Mouse (Mus musculus) intestine, embryonic 14.5 days (tissue): ENCODE data around the gene Copg2. TPM values are rescaled to one million over a fixed set of nuclear protein-coding genes. Genes with fewer than 3 reads are reported as not detected.
A peak's percentile ranks its signal among the peaks of the same experiment; 100 is the strongest.
"Not testable (repeated sequence)": the region's sequence is repeated elsewhere in the genome, so short reads cannot be mapped to it uniquely, and the experiment has no call there.

ENCODE experiments used
- ATAC-seq: fragments of 200-750 bp; cut with Nextera tagmentation; replicated peaks from 2 replicates; pipeline ENCODE4 v1.8.0; 2017; ENCODE audit warnings: low read depth, moderate number of reproducible peaks, moderate TSS enrichment, moderate library complexity; ENCODE audit not compliant: low FRiP score, low TSS enrichment
- DNase-seq: peaks from one replicate; pipeline ENCODE4 v3.0.0-alpha.2; 2018; ENCODE audit warnings: low spot score
- H3K27ac ChIP-seq: fragments of 300-500 bp; sonication (generic); 2 replicates; pipeline ENCODE4 v1.5.1; 2014; ENCODE audit warnings: low read depth, mild to moderate bottlenecking, control low read depth
- H3K27me3 ChIP-seq: fragments of 300-500 bp; sonication (generic); replicated peaks from 2 replicates; pipeline ENCODE4 v1.6.1; 2014; ENCODE audit warnings: low read length, control low read depth; ENCODE audit not compliant: control insufficient read depth, insufficient read depth
- H3K36me3 ChIP-seq: fragments of 300-500 bp; sonication (generic); 2 replicates; pipeline ENCODE4 v1.6.1; 2014; ENCODE audit warnings: low read length, control low read depth; ENCODE audit not compliant: control insufficient read depth, insufficient read depth
- H3K4me1 ChIP-seq: fragments of 300-500 bp; sonication (generic); replicated peaks from 2 replicates; pipeline ENCODE4 v1.6.1; 2014; ENCODE audit warnings: low read length, control low read depth, mixed read lengths; ENCODE audit not compliant: control insufficient read depth, insufficient read depth
- H3K4me2 ChIP-seq: fragments of 300-500 bp; sonication (generic); 2 replicates; pipeline ENCODE4 v1.6.1; 2014; ENCODE audit warnings: low read length
- H3K4me3 ChIP-seq: fragments of 300-500 bp; sonication (generic); 2 replicates; pipeline ENCODE4 v1.5.1; 2014; ENCODE audit warnings: low read depth, low read length, control low read depth, mixed read lengths
- H3K9ac ChIP-seq: fragments of 300-500 bp; sonication (generic); 2 replicates; pipeline ENCODE4 v1.6.1; 2014; ENCODE audit warnings: mild to moderate bottlenecking, low read length
- H3K9me3 ChIP-seq: fragments of 300-500 bp; sonication (generic); 2 replicates; pipeline ENCODE4 v1.6.1; 2016; ENCODE audit warnings: low read length, control low read depth; ENCODE audit not compliant: control insufficient read depth
- WGBS: fragments of 180-500 bp; shearing (Covaris S2); extraction: QIAGEN DNeasy Blood & Tissue Kit; methylation state at CpG from one replicate; pipeline ENCODE4 v1.1.7; 2014; 5-methylcytosine and 5-hydroxymethylcytosine counted together
- polyA plus RNA-seq: library from polyadenylated mRNA; unstranded; fragments of >200 nt; fragmentation: Nextera tagmentation; extraction: Ambion mirVana; gene quantifications from 2 replicates; pipeline ENCODE4 v1.2.1, GENCODE M21; 2014

Copg2 gene
- polyA plus RNA-seq, 1 experiment from 2014 or later: 22.9 TPM

DNA sequence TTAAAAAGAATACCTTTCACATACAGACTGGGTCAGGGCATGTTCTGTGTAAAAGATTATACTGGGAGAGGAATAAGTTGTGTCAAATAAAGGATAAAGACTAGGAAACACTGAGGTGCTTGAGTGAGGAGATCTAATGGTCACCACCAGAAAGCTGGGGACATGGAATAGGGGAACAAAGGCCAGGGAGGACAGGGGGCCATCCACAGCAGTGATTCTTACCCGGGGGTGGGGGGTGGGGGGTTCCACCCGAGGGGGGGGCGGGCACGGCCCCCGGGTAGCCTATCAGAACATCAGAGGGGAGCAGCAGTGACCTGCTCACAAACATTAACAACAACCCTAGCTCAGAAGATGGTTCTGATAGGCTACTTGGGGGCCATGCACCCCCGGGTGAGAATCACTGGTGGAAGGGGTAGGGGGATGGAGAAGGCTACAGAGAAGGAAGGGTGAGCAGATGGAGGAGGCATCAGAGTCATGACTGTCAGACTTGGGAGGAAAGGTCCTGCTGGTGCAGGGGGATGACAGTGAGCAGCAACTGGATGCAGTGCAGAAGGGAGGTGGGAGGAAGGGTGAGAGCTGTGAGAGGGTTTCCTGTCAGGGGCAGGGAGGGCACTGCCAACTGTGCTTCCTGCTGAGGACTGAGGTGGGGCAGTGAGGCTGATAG, 92.1 kb downstream of the Copg2 start:
- H3K27ac ChIP-seq, H3K9ac ChIP-seq, H3K4me1 ChIP-seq, H3K4me3 ChIP-seq, H3K4me2 ChIP-seq, H3K27me3 ChIP-seq, H3K9me3 ChIP-seq: not testable (repeated sequence)
- 80% methylated on average over 6 of the region's 6 CpGs for WGBS
- peak; percentile 61 for DNase-seq
- H3K36me3 ChIP-seq: peaks cover 18% of the 10 kb centered on the region
- ATAC-seq: peak; percentile 85

GRCm38 (mm10) chr6:30802915-30803314, 93.7 kb downstream of the Copg2 start:
- 95% methylated on average over 7 of the region's 7 CpGs for WGBS
- H3K4me1 ChIP-seq, H3K9ac ChIP-seq, ATAC-seq, H3K27ac ChIP-seq, H3K27me3 ChIP-seq, H3K4me2 ChIP-seq, H3K4me3 ChIP-seq, H3K9me3 ChIP-seq, DNase-seq: not testable (repeated sequence)
- peaks cover 15% of the 10 kb centered on the region; the same call in 1 of the 2 replicates for H3K36me3 ChIP-seq

- WGBS: 68% methylated on average over 2 of the region's 2 CpGs
- Histone ChIP-seq H3K36me3 (peaks cover 42% of the 10 kb centered on the region), H3K9me3 (no peaks in the 10 kb centered on the region), H3K4me1 (no peaks in the 10 kb centered on the region), H3K9ac (no peak overlapping the region), H3K4me2 (no peak overlapping the region), H3K27me3 (no peaks in the 10 kb centered on the region), H3K27ac (no peak overlapping the region), H3K4me3 (no peak overlapping the region)
- ATAC-seq (peak; percentile 52; the same call in 1 of the 2 replicates), DNase-seq (no peak)
Measured at GRCm38 (mm10) chr6:30751209-30751608, 145.4 kb downstream of the Copg2 start.

GRCm38 (mm10) chr6:30750482-30750881, 146.1 kb downstream of the Copg2 start:
- H3K4me1 ChIP-seq: no peaks in the 10 kb centered on the region
- H3K9ac ChIP-seq: no peak overlapping the region
- no peaks in the 10 kb centered on the region for H3K27me3 ChIP-seq
- H3K36me3 ChIP-seq: peaks cover 49% of the 10 kb centered on the region
- DNase-seq (no peak), ATAC-seq (no peak)
- 69% methylated on average over 6 of the region's 6 CpGs for WGBS
- no peak overlapping the region for H3K4me3 ChIP-seq
- H3K9me3 ChIP-seq: no peaks in the 10 kb centered on the region
- no peak overlapping the region for H3K4me2 ChIP-seq
- H3K27ac ChIP-seq: no peak overlapping the region

DNA sequence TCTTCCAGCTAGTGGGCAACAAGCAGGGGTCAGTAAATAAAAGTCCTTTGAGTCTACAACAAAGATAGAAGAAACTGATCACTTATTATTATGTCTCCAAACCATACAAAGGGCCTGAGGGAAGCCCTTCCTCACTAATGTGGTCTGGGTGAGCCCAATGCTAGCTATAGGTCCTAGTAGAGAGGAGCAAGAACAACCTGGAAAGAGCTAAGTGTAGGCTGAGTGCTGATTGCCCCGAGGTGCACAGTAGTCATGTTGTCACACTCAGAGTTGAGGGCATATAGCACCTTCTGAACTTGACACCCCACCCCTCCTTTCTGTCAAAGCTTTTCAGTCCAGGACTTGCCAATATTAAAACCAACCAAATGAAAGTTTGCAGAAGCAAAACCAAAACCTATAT, 146.7 kb downstream of the Copg2 start:
- no peak for ATAC-seq
- Histone ChIP-seq H3K9me3 (no peaks in the 10 kb centered on the region), H3K9ac (no peak overlapping the region), H3K4me2 (no peak overlapping the region), H3K27me3 (no peaks in the 10 kb centered on the region), H3K27ac (no peak overlapping the region), H3K4me3 (no peak overlapping the region), H3K4me1 (no peaks in the 10 kb centered on the region), H3K36me3 (peaks cover 55% of the 10 kb centered on the region)
- 59% methylated on average over 1 of the region's 1 CpGs for WGBS
- DNase-seq: no peak

DNA sequence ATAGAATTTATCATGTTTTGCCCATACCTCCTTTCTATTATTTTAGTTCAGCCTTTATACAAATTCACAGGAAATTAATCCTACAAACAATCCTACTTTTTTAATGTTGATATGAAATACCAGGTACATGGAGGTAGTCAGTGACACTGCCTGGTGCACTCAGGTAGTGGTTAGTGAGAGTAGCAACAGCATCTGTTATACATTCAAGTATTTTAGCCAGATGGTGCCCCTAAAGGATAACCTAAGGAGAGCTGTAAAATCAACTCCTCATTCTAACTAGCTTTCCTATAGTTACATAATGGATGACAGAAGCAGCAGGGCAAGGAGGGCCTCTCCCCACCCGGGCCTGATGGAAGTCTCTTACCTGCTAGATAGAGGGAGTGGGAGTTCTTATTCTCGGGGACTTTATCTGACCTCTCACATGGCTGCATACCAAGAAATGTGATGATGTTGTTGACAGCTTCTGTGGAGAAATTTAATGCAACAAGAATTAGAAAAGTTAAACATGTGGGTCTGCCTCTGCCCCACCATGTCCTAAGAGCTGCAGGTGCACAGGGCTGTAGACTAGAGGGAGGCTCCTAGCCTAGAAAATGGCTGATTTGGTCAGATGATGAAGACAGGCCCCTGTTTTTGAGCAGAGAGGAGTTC, 147.4 kb downstream of the Copg2 start:
- Histone ChIP-seq H3K27ac (no peak overlapping the region), H3K27me3 (no peaks in the 10 kb centered on the region), H3K9ac (no peak overlapping the region), H3K36me3 (peaks cover 61% of the 10 kb centered on the region), H3K9me3 (no peaks in the 10 kb centered on the region), H3K4me1 (no peaks in the 10 kb centered on the region), H3K4me2 (no peak overlapping the region), H3K4me3 (no peak overlapping the region)
- DNase-seq (no peak), ATAC-seq (peak; percentile 54; the same call in 1 of the 2 replicates)
- WGBS: 58% methylated on average over 2 of the region's 2 CpGs

DNA sequence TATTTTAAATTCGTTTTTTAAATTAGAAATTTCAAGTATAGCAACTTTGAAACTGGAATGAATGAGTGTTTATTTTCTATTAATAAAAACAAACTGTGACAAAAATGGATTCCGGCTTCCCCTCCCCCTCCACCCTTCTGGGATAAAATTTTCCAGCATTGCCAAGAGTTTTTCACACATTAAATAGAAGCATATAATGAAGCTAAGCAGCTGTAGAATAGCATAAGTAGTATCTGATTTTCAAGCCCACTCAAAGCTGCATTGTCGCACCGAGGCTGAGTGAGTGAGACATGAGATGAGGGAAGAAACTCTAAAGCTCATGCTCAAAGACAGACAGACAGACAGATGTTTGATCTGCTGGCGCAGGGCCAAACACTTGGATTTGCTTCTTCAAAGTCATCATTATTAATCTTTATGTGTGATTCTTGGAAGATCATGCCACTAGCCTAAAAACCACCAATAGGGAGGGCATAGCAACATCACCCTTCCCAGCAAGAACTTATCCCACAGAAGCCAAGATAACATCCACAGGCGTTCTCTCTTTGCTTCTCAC, 148.2 kb downstream of the Copg2 start:
- H3K4me3 ChIP-seq: no peak overlapping the region
- no peak overlapping the region for H3K9ac ChIP-seq
- no peak overlapping the region for H3K4me2 ChIP-seq
- H3K27me3 ChIP-seq: no peaks in the 10 kb centered on the region
- ATAC-seq (no peak), DNase-seq (no peak)
- WGBS: 80% methylated on average over 6 of the region's 6 CpGs
- H3K36me3 ChIP-seq: peaks cover 68% of the 10 kb centered on the region
- no peaks in the 10 kb centered on the region for H3K9me3 ChIP-seq
- H3K27ac ChIP-seq: no peak overlapping the region
- H3K4me1 ChIP-seq: no peaks in the 10 kb centered on the region

DNA sequence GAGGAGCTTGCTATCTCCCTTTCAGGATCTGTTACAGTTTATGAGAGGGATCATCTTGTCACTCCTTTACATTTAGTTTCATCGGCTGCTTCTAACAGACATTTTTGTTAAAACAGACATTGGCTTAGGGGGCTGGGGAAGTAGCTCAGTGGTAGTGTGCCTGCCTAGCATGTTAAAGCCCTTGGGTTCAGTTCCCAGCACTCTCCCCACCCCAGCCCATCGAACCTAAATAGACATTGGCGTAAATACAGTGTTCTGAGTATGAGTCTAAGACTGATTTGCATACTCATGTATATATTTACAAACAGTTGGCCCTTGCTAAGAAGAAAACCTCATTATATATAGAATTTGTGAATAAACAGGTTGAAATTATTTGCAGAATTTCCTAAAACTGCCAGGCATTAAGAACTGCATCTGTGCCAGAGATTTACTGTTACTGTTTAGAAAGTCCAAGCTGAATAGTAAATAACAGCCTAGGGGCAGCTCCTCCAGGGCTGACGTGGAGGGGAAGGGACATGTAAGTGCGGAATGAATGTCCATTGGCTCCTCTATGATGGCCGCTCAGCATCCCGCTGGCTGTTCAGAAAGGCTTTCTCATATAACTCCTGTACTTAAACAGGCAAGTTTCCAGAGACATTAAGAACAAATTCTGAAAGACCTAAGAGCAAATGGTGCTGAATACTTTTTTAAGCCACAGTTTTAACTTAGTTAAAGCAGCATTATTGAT, 148.8 kb downstream of the Copg2 start:
- ATAC-seq (no peak), DNase-seq (no peak)
- Histone ChIP-seq H3K4me2 (no peak overlapping the region), H3K36me3 (peaks cover 75% of the 10 kb centered on the region), H3K9me3 (no peaks in the 10 kb centered on the region), H3K27me3 (no peaks in the 10 kb centered on the region), H3K9ac (no peak overlapping the region), H3K4me1 (no peaks in the 10 kb centered on the region), H3K4me3 (no peak overlapping the region), H3K27ac (no peak overlapping the region)
- WGBS: 69% methylated on average over 7 of the region's 7 CpGs
